Mouse (Mus musculus): ENCODE data around the gene Vmn1r25. TPM values are rescaled to one million over a fixed set of nuclear protein-coding genes. Genes with fewer than 3 reads are reported as not detected.
"Not testable (repeated sequence)": the region's sequence is repeated elsewhere in the genome, so short reads cannot be mapped to it uniquely, and the experiment has no call there.

Gene Vmn1r25
- total RNA-seq (2021) = not detected
- long read RNA-seq, experiment 1 = 0 reads
- long read RNA-seq, experiment 2 = 0 reads

DNA sequence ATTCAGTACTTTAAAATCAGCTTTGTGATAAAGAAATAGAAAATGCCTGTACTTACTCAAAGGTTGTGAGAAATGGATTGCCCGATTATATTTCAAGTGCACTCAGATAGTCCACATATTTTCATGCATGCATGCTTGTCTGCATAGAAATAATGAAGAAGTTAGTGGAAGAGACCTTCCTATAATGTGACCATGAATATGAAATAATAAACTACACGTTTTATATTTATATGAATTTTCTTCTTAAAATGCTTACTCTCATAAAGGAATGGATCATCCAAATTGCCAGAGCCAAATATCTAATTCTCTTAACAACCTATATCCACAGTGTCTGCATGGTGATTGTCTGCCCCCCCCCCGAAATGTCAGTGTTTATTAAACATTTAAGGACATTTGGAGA, at the start of gene Vmn1r25:
Gene Vmn1r25 (minus strand): TSS at position 101 of the 400 bp plus-strand sequence.
- DNase-seq = no peak

DNA sequence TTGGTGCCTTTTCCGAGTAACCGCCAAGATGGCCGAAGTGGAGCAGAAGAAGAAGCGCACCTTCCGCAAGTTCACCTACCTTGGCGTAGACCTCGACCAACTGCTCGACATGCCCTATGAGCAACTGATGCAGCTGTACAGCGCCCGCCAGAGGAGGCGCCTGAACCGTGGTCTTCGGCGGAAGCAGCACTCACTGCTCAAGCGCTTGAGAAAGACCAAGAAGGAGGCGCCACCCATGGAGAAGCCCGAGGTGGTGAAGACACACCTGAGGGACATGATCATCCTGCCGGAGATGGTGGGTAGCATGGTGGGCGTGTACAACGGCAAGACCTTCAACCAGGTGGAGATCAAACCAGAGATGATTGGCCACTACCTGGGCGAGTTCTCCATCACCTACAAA, 36.9 kb upstream of the Vmn1r25 start:
- DNase-seq = peak; percentile 5

DNA sequence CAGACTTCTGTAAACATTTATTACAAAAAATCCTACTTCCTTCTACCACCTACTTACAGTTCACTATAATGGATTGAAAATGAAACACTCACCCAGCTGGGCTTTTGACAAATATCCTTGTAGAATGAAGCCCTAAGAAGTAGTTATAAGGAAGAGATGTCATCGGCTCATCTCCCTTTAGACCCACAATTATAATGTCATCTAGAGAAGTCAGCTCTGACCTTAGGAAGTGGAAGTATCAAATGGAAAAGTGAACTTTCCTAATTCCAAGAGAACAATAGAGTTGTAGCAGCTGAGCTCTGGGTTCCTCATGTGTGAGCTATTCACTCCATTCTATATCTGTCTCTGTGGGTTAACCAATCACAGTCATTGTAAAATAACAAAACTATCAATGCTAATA, 34.4 kb upstream of the Vmn1r25 start, which contains the start of gene Vmn1r26:
Gene Vmn1r26 (minus strand): TSS at position 101 of the 400 bp plus-strand sequence.
- DNase-seq = no peak

DNA sequence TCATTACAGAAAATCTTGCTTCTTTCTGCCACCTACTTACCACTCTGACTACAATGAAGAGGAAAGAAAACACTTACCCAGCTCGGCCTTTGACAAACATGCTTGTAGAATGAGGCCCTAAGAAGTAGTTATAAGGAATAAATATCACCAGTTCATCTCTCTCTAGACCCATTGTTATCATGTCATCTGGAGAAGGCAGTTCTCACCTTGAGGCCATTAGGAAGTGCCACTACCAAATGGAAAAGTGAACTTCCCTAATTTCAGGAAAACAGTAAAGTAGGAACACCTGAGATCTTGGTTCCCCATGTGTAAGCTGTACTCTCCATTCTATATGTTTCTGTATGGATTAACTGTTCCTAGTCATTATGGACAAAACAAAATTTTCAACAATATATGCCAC, 19.2 kb downstream of the Vmn1r25 start, which contains the start of gene Vmn1r24:
Gene Vmn1r24 (minus strand): TSS at position 101 of the 400 bp plus-strand sequence.
- DNase-seq = not testable (repeated sequence)

Other genes starting within 250 kb of the Vmn1r25 start
- gene Vopp1, start 155.7 kb downstream of the Vmn1r25 start, total RNA-seq (2021) = 10 to 100 TPM; 16.7 to 23.0 TPM
- not detected for gene Vmn1r21, start 130.5 kb downstream of the Vmn1r25 start, total RNA-seq (2021)
- gene Vmn1r22, start 72.8 kb downstream of the Vmn1r25 start, total RNA-seq (2021) = not detected
- not detected for gene Vmn1r23, start 54.0 kb downstream of the Vmn1r25 start, total RNA-seq (2021)
- gene Vmn1r24, start 19.3 kb downstream of the Vmn1r25 start, total RNA-seq (2021) = not detected
- gene Vmn1r26, start 34.3 kb upstream of the Vmn1r25 start, total RNA-seq (2021) = not detected
- not detected for gene Vmn1r27, start 238.0 kb upstream of the Vmn1r25 start, total RNA-seq (2021)